8 mouse cellular contexts compared by ENCODE assay signal in genomic region chr4:153189485-153189884, GRCm38 (mm10).
DNase-seq lines count a peak whose midpoint lies in the region; ATAC-seq and TF ChIP-seq lines count a peak whose summit lies in the region.

No protein-coding gene starts in this region.

- H3K4me3 ChIP-seq in intestine, embryonic 16.5 days (ENCODE audit: low read length): no peak overlapping the region
- H3K4me3 ChIP-seq in intestine, postnatal 0 days (ENCODE audit: low read depth, low read length): no peak overlapping the region
- no peak overlapping the region for H3K4me3 ChIP-seq in liver, embryonic 14.5 days (ENCODE audit: insufficient read depth in 1 of 2, low read depth in 2 of 2, low read length in 2 of 2)

- intact Hi-C loops in heart, postnatal 14 days (cut with DNase I): no loop called here
- intact Hi-C loops in left cerebral cortex, postnatal 25 days (cut with DNase I): loop anchor here (10.0 kb wide), 1 partner anchor 745 kb away; no protein-coding TSS in a partner anchor

- no peak overlapping the region for H3K4me2 ChIP-seq in intestine, embryonic 16.5 days (ENCODE audit: low read depth, low read length)
- H3K4me2 ChIP-seq in intestine, postnatal 0 days (replicated peaks; ENCODE audit: low read depth): no peak overlapping the region
- H3K4me2 ChIP-seq in liver, embryonic 14.5 days (ENCODE audit: low read depth): no peak overlapping the region

- ATAC-seq in intestine, embryonic 16.5 days: peak; percentile 31; the same call in 1 of the 2 replicates
- no peak for ATAC-seq in intestine, postnatal 0 days
- ATAC-seq in liver, embryonic 14.5 days (ENCODE audit: insufficient read depth): no peak
- no peak for ATAC-seq in CD4-positive, CD25-positive, alpha-beta regulatory T cell, adult 4 months

- H3K36me3 ChIP-seq in intestine, embryonic 16.5 days (ENCODE audit: control insufficient read depth, insufficient read depth, low read length): no peaks in the 10 kb centered on the region
- no peaks in the 10 kb centered on the region for H3K36me3 ChIP-seq in intestine, postnatal 0 days (ENCODE audit: control insufficient read depth, insufficient read depth)
- H3K36me3 ChIP-seq in liver, embryonic 14.5 days (replicated peaks; ENCODE audit: control insufficient read depth, insufficient read depth, low read depth): no peaks in the 10 kb centered on the region

- no peaks in the 10 kb centered on the region for H3K4me1 ChIP-seq in intestine, embryonic 16.5 days (ENCODE audit: control insufficient read depth, insufficient read depth, low read length)
- H3K4me1 ChIP-seq in intestine, postnatal 0 days (replicated peaks; ENCODE audit: control insufficient read depth, insufficient read depth, low read length): no peaks in the 10 kb centered on the region
- H3K4me1 ChIP-seq in liver, embryonic 14.5 days (replicated peaks; ENCODE audit: control insufficient read depth in 2 of 2, insufficient read depth in 2 of 2, low read length in 1 of 2): no peaks in the 10 kb centered on the region

- TF ChIP-seq CTCF in intestine, postnatal 0 days (IDR thresholded peaks at IDR 0.05; ENCODE audit: low read depth): no peak
- TF ChIP-seq CTCF in liver, embryonic 14.5 days (IDR thresholded peaks at IDR 0.05; ENCODE audit: low read depth): no peak

- H3K9ac ChIP-seq in intestine, embryonic 16.5 days (ENCODE audit: low read depth, low read length): no peak overlapping the region
- H3K9ac ChIP-seq in intestine, postnatal 0 days (ENCODE audit: low read depth, low read length): no peak overlapping the region
- no peak overlapping the region for H3K9ac ChIP-seq in liver, embryonic 14.5 days (replicated peaks)

- peak; percentile 30 for DNase-seq in adrenal gland, adult 2 months
- DNase-seq in heart, postnatal 14 days: peak; percentile 66 to 76
- peak in 2 of 3 experiments; percentile 7 for DNase-seq in liver, embryonic 14.5 days (ENCODE audit: low read depth in 3 of 3, low spot score in 3 of 3)
- DNase-seq in left cerebral cortex, postnatal 25 days (ENCODE audit: low spot score in 2 of 2): no peak
- no peak for DNase-seq in spleen, adult 12 weeks (ENCODE audit: low spot score)

- H3K9me3 ChIP-seq in intestine, embryonic 16.5 days (ENCODE audit: control insufficient read depth, low read length): no peaks in the 10 kb centered on the region
- H3K9me3 ChIP-seq in intestine, postnatal 0 days (ENCODE audit: control insufficient read depth): no peaks in the 10 kb centered on the region
- no peaks in the 10 kb centered on the region for H3K9me3 ChIP-seq in liver, embryonic 14.5 days (ENCODE audit: control insufficient read depth, low read length)

- no peak overlapping the region for H3K27ac ChIP-seq in intestine, embryonic 16.5 days (ENCODE audit: low read length)
- H3K27ac ChIP-seq in intestine, postnatal 0 days (ENCODE audit: low read depth, low read length): no peak overlapping the region
- H3K27ac ChIP-seq in liver, embryonic 14.5 days: no peak overlapping the region

- WGBS in intestine, embryonic 16.5 days: 6% methylated on average over 8 of the region's 8 CpGs
- 4% methylated on average over 8 of the region's 8 CpGs for WGBS in intestine, postnatal 0 days
- WGBS in liver, embryonic 14.5 days (ENCODE audit: insufficient replicate concordance): 6% methylated on average over 8 of the region's 8 CpGs

- no peak for TF ChIP-seq EP300 in liver, embryonic 14.5 days (IDR thresholded peaks at IDR 0.05; ENCODE audit: low read depth)

- H3K27me3 ChIP-seq in intestine, embryonic 16.5 days (replicated peaks; ENCODE audit: control insufficient read depth, insufficient read depth, low read length): no peaks in the 10 kb centered on the region
- no peaks in the 10 kb centered on the region for H3K27me3 ChIP-seq in intestine, postnatal 0 days (replicated peaks; ENCODE audit: control insufficient read depth, insufficient read depth, low read length)
- H3K27me3 ChIP-seq in liver, embryonic 14.5 days (ENCODE audit: control insufficient read depth, insufficient read depth, low read length): no peaks in the 10 kb centered on the region

Comparison
In these comparisons a context has a peak if more than half of its experiments do, and no peak if none do; other contexts are left out.
1. DNase-seq: peak in adrenal gland, adult 2 months (single experiment), heart, postnatal 14 days (2 of 2) and liver, embryonic 14.5 days (2 of 3); none in left cerebral cortex, postnatal 25 days (0 of 2) and spleen, adult 12 weeks (single experiment).